Mouse (Mus musculus): ENCODE results near the gene Fam19a3.

Fam19a3 gene

GRCm38 (mm10) chr3:104792360-104793270 lies 11.0 kb upstream of the Fam19a3 start:
- no peak for DNase-seq (ENCODE audit: low read depth, low spot score)

- DNase-seq (ENCODE audit: low read depth, low spot score) = no peak
Measured at GRCm38 (mm10) chr3:104791671-104792070, 10.0 kb upstream of the Fam19a3 start.

GRCm38 (mm10) chr3:104791017-104791416 lies 9.4 kb upstream of the Fam19a3 start:
- no peak for DNase-seq (ENCODE audit: low read depth, low spot score)

DNA sequence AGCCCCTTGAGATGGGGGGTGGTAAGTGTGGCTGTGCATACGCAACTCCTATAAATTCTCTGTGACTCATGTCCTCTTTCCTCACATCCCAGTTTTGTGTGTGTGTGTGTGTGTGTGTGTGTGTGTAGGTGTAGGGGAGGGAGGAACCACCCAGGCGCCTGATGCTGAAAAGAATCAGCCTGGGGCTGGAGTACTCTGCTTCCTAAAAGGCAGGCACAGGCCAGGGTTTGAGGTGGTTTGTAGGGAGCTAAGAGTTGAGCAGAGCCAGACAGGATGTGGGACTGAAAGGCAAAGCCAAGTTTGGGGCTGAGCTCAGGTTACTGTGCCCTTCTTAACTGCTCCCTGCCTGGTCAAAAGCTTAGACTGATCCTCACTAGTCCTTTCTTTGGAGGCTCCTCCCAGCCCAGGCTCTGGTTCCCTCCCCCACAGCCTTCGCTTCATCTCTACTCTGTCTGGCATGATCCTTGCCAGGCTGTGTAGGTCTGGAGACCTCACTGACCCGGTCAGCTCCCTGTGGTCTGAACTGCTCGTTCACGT lies 8.8 kb upstream of the Fam19a3 start:
- no peak for DNase-seq (ENCODE audit: low read depth, low spot score)

GRCm38 (mm10) chr3:104789822-104790221 lies 8.2 kb upstream of the Fam19a3 start:
- no peak for DNase-seq (ENCODE audit: low read depth, low spot score)

- no peak for DNase-seq (ENCODE audit: low read depth, low spot score)
Measured at GRCm38 (mm10) chr3:104789312-104789605, 7.6 kb upstream of the Fam19a3 start.

GRCm38 (mm10) chr3:104788561-104789311 lies 7.1 kb upstream of the Fam19a3 start:
- DNase-seq (ENCODE audit: low read depth, low spot score) = no peak

GRCm38 (mm10) chr3:104788075-104788474 lies 6.4 kb upstream of the Fam19a3 start, which contains the start of gene Rhoc:
Gene Rhoc, plus strand, starts transcription at chr3:104788375.
- no peak for DNase-seq (ENCODE audit: low read depth, low spot score)

GRCm38 (mm10) chr3:104785284-104785683 lies 3.6 kb upstream of the Fam19a3 start:
- no peak for DNase-seq (ENCODE audit: low read depth, low spot score)

- DNase-seq (ENCODE audit: low read depth, low spot score) = no peak
Measured at GRCm38 (mm10) chr3:104783971-104784500, 2.4 kb upstream of the Fam19a3 start.

DNA sequence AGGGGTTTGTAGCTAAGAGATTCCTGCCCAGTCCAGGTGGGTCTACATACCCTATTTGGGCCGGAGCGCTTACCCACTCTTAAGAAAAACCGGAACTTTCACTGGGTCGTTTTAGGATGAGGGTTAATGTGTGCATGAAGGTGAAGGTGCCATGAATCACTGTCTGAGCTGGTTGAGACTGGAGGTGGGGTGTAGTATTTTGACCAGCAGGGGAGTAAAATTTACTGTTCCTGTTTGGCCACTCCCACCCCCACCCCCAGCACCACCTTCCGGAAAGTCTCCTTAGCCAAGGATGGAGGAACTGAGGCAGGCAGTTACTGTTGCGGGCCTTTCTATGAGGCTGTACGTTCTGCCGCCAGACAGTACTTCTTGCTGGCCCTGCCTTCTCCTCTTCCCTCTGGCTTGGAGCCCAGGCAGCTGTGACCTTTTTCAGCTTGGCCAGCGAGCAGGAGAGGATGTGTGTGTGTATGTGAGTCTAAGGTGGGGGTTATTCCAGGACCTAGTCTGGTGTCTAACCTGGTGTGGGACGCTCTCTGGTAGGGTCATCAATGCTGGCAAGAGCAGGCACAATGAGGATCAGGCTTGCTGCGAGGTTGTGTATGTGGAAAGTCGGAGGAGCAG lies 531 bp upstream of the Fam19a3 start:
- no peak for DNase-seq (ENCODE audit: low read depth, low spot score)

GRCm38 (mm10) chr3:104780561-104781420 lies 849 bp downstream of the Fam19a3 start, which contains the start of gene Ppm1j:
Gene Ppm1j, plus strand, starts transcription at chr3:104781056.
- DNase-seq (ENCODE audit: low read depth, low spot score) = no peak

- no peak for DNase-seq (ENCODE audit: low read depth, low spot score)
Measured at GRCm38 (mm10) chr3:104779949-104780348, 1.7 kb downstream of the Fam19a3 start.

DNA sequence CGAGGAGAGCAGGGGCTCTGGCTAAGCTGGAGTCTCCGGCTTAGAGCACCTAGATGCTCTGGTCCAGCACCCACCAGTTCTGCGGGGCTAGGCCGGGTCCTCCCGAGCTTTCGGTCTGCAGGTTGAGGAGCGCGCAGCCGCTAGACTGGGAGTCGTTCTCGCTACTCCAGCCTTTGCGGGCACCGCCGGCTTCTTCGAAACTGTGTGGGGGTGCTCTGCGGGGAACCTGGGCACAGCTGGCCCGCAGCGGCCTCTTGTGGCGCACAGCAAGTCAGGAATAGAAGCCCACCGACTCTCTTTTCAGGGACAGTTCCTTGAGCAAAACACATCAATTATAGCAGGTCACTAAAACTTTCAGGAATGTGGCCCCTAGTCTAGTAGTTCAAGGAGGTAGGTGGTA lies 4.3 kb downstream of the Fam19a3 start:
- DNase-seq (ENCODE audit: low read depth, low spot score) = no peak

DNA sequence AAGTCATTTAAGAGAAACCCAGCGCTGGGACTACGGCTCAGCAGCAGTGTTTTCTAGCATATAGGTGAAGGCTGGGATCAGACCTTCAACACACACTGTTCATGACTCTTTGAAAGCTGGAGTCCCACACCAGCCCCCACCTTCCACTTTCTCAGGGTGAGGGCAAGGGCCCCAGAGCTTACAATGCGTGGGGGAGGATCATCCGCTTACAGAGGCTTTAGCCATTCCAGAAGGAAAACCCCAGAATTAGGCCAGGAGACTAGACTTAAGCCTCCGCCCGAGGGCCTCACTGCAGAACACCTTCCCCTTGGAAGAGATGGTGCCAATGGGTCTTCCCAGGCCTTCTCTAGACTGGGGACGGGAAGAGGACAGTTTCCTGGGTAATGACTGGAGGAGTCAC lies 8.3 kb downstream of the Fam19a3 start:
- no peak for DNase-seq (ENCODE audit: low read depth, low spot score)

DNA sequence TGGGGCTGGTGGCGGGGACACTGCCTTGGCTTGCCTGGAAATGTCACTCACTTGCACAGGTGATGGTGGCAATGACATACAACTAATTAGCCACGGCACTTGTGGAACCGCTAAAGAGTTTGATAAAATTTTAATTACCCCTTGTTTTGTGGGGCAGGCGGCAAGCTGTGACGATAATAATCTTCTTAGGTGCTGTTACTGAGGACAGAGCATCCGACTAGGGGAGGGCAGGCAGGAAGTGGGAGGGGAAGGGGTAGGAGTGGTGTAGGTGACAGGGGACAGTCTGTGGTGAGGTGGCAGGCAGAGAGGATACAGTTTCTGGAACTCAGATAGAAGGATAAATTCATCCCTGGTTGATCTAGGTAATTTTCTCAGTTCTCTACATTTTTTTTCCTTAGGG lies 10.2 kb downstream of the Fam19a3 start:
- no peak for DNase-seq (ENCODE audit: low read depth, low spot score)

DNA sequence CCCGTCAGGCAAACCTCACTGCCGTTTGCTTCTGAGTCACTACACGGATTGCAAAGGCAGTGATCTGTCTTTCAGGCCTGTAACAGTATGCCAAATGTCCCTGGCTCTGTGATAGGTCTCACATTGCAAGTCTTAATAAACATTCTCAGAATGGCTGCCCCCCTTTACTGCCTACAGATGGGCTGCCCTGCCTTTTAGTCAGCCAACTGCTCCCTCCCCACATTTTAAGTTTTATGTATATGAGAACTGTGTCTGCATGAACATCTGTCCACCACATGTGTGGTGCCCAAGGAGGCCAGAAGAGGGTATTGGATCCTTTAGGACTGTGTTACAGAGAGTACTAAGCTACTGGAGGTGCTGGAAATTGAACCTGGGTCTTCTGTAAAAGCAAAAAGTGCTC lies 10.7 kb downstream of the Fam19a3 start:
- DNase-seq (ENCODE audit: low read depth, low spot score) = no peak

GRCm38 (mm10) chr3:104770035-104770434 lies 11.6 kb downstream of the Fam19a3 start:
- no peak for DNase-seq (ENCODE audit: low read depth, low spot score)

DNA sequence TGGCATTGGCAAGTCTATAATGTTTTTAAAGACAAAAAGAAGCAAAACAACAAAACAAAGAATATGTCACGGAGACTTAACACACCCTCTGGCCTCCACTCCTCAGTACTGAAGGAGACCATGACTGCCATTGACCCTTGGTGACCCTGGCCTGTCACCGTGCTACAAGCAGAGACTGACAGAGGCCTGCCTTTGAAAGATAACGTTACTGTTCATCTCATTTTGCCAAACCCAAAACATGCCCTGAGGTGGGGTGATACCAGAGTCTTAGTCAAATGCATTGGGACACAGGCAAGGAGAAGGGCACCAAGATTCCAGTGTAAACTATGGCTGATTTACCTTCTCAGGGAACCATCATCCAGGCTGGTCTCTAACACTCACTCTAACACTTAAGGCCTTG lies 12.5 kb downstream of the Fam19a3 start:
- no peak for DNase-seq (ENCODE audit: low read depth, low spot score)

GRCm38 (mm10) chr3:104767716-104768115 lies 13.9 kb downstream of the Fam19a3 start:
- DNase-seq (ENCODE audit: low read depth, low spot score) = no peak

GRCm38 (mm10) chr3:104767141-104767540 lies 14.5 kb downstream of the Fam19a3 start:
- DNase-seq (ENCODE audit: low read depth, low spot score) = no peak
